Mouse (Mus musculus): Measurements from ENCODE around the gene Dpf1.
A peak's percentile ranks its signal among the peaks of the same experiment; 100 is the strongest.

DNA sequence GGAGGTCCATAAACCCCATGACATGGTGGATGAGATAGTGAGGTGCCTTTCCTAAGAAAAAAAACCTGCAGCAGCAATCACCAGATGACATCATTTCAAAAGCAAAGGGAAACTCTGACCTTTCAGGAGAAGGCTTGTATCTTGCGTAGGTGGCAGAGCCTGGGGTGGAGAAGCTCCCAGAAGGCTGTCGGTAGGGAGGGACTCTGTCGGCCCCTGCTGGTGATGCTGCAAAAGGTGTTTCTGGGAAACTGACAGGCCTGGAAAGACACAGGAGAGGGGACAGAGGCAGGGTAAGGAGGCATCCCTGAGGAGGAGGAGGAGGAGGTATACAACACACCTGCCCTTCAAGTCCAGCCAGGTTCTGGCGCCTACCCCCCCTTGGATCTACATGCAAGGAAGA, 60.3 kb downstream of the Dpf1 start:
- TF ChIP-seq CTCF (IDR thresholded peaks at IDR 0.05; ENCODE audit: low read depth, low read length) (peak; percentile 83), POLR2A (IDR thresholded peaks at IDR 0.05; ENCODE audit: extremely low read depth, insufficient read depth, low read length) (no peak)

Measured in liver, adult 2 months (tissue).